Mouse (Mus musculus) heart, embryonic 10.5 days (tissue): ENCODE data around the gene Capn9. TPM values are rescaled to one million over a fixed set of nuclear protein-coding genes. Genes with fewer than 3 reads are reported as not detected.

ENCODE experiments used
- DNase-seq: peaks from one replicate; pipeline ENCODE4 v3.0.0-alpha.2; 2017; ENCODE audit warnings: low spot score
- H3K27ac ChIP-seq: fragments of 300-500 bp; sonication (generic); 2 replicates; pipeline ENCODE4 v1.5.1; 2016; ENCODE audit warnings: mild to moderate bottlenecking
- H3K27me3 ChIP-seq: fragments of 300-500 bp; sonication (generic); 2 replicates; pipeline ENCODE4 v1.6.1; 2016; ENCODE audit warnings: mild to moderate bottlenecking; ENCODE audit not compliant: poor library complexity, insufficient read depth, severe bottlenecking
- H3K36me3 ChIP-seq: fragments of 300-500 bp; sonication (generic); 2 replicates; pipeline ENCODE4 v1.6.1; 2016; ENCODE audit warnings: mild to moderate bottlenecking, moderate library complexity
- H3K4me1 ChIP-seq: fragments of 300-500 bp; sonication (generic); 2 replicates; pipeline ENCODE4 v1.6.1; 2016; ENCODE audit warnings: mild to moderate bottlenecking
- H3K4me3 ChIP-seq: fragments of 300-500 bp; sonication (generic); 2 replicates; pipeline ENCODE4 v1.5.1; 2016; ENCODE audit warnings: mild to moderate bottlenecking, moderate library complexity
- H3K9me3 ChIP-seq: fragments of 300-500 bp; sonication (generic); 2 replicates; pipeline ENCODE4 v1.6.1; 2016; ENCODE audit warnings: mild to moderate bottlenecking, moderate library complexity
- WGBS: fragments of 180-500 bp; shearing (Covaris S2); methylation state at CpG from one replicate; pipeline ENCODE4 v1.1.7; 2016; 5-methylcytosine and 5-hydroxymethylcytosine counted together
- polyA plus RNA-seq: library from polyadenylated mRNA; unstranded; fragments of >200 nt; fragmentation: Nextera tagmentation; extraction: Ambion mirVana; gene quantifications from 2 replicates; pipeline ENCODE4 v1.2.1, GENCODE M21; 2016

Gene Capn9
- polyA plus RNA-seq, 1 experiment from 2014 or later: not detected

DNA sequence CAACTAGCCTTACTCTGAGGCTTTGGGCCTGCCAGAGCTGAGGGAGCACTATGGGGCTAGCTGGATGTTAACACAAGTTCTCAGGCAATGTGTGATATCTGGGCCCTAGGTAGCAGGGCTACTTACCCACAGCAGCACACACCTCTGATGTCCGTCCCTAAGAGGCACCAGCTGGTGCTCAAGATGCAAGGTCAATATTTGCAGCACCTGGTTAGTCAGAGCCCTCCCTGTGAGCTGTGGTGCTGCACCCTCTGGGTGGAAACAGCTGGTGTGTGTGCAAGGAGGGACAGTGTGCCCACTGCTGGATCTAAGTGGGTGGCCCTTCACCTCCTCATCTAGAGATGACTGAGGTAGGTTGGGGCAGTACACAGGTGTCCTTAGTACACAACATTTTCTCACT, 840 bp downstream of the Capn9 start:
- Histone ChIP-seq H3K4me1 (peaks cover 4% of the 10 kb centered on the region; the same call in 1 of the 2 replicates), H3K4me3 (no peak overlapping the region), H3K27me3 (no peaks in the 10 kb centered on the region), H3K27ac (no peak overlapping the region), H3K9me3 (no peaks in the 10 kb centered on the region), H3K36me3 (no peaks in the 10 kb centered on the region)
- 78% methylated on average over 1 of the region's 1 CpGs for WGBS
- no peak for DNase-seq

DNA sequence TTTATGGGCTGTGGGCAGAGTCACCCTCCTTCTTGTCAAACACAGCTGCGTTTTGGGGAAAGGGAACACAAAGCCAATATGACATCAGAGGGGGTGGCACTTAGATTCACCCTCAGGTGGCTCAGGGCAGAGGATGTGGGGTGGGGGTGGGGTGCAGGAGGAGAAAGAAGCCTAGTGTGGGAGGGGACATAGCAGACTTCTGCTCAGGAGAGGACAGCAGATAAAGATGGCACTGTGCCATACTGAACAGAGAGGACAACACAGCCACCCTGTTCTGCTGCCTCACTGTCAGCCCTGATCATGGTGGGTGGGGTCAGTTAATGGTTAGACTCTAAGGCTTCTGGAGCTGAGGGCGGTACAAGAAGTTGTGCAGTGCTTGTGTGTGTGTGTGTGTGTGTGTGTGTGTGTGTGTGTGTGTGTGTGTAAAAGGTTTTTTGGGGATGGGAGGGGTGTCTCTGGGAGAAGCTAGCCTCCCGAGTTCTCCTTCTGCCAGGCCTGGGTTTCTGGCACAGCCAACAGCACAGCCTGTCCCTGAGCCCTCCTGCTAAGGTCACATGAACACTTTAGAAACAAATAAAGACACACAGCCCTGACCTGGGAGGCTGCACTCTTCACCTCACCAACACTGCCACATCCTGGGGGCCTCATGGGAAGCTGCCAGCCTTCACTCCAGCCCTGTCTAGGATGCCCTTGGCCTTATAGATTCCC, 10.0 kb downstream of the Capn9 start:
- peaks cover 13% of the 10 kb centered on the region for H3K4me1 ChIP-seq
- H3K36me3 ChIP-seq: no peaks in the 10 kb centered on the region
- H3K9me3 ChIP-seq: no peaks in the 10 kb centered on the region
- WGBS: 58% methylated on average over 3 of the region's 3 CpGs
- no peak for DNase-seq
- no peaks in the 10 kb centered on the region for H3K27me3 ChIP-seq
- H3K4me3 ChIP-seq: no peak overlapping the region
- H3K27ac ChIP-seq: peak overlapping the region; percentile 32; the same call in 1 of the 2 replicates

DNA sequence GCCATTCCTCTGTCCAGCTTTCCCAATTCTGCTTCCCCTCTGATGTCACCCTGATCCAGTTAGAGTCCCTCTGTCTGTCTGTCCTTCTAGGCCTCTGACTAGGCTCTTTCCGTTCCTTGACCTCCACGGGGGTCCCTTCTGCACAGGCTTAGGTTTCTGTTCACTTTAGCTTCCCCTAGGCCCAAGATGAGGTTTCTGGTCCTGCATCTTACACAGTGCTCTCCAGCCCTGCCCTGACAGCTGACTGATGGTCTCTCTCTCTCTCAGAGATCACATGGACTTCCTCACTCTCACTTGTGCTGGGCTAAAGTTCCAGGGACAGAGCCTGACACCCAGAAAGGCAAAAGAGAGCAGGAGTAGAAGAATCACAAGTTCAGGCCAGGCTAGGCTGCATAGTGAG, 10.6 kb downstream of the Capn9 start:
- WGBS: 84% methylated on average over 2 of the region's 2 CpGs
- H3K4me1 ChIP-seq: peaks cover 13% of the 10 kb centered on the region
- H3K4me3 ChIP-seq: no peak overlapping the region
- DNase-seq: no peak
- H3K9me3 ChIP-seq: no peaks in the 10 kb centered on the region
- H3K27ac ChIP-seq: no peak overlapping the region
- no peaks in the 10 kb centered on the region for H3K36me3 ChIP-seq
- no peaks in the 10 kb centered on the region for H3K27me3 ChIP-seq

DNA sequence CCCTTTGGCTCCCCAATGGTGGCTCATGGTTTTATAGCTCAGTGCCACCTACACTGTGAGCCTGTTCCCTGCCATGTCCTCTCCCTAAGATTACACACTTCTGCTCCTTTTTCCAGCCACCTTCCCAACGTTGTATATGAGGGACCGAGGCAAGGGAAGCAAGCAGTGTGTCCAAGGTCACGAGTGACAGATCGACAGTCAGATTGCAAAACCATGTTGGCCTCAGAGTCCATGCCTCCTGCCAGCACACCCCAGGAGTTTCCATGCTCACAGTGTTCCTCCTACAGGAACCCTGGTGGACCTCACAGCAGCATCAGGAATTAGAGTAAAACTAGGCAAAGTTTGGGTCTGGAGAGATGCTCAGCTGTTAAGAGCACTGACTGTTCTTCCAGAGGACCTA, 13.5 kb downstream of the Capn9 start:
- no peaks in the 10 kb centered on the region for H3K9me3 ChIP-seq
- no peaks in the 10 kb centered on the region for H3K36me3 ChIP-seq
- no peak overlapping the region for H3K4me3 ChIP-seq
- DNase-seq: no peak
- WGBS: 76% methylated on average over 4 of the region's 4 CpGs
- no peaks in the 10 kb centered on the region for H3K27me3 ChIP-seq
- H3K27ac ChIP-seq: no peak overlapping the region
- peaks cover 13% of the 10 kb centered on the region for H3K4me1 ChIP-seq

DNA sequence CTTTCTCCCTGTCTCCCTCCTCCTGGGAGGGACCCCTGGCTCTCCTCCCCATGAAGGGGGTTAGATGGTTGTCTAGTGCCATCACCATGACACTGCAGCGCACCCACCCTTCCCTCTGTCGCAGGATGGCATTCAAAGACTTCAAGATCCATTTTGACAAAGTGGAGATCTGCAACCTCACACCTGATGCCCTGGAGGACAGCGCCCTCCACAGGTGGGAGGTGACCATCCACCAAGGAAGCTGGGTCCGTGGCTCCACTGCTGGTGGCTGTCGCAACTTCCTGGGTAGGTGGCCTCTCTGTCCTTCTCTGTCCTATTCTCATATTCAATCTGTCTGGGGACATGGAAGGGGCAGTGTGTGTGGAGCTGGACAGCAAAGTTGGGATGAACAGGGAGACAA, 28.2 kb downstream of the Capn9 start:
- no peak overlapping the region for H3K27ac ChIP-seq
- peaks cover 16% of the 10 kb centered on the region; the same call in 1 of the 2 replicates for H3K27me3 ChIP-seq
- H3K4me1 ChIP-seq: no peaks in the 10 kb centered on the region
- DNase-seq: no peak
- no peaks in the 10 kb centered on the region for H3K9me3 ChIP-seq
- H3K4me3 ChIP-seq: no peak overlapping the region
- WGBS: 66% methylated on average over 5 of the region's 5 CpGs
- H3K36me3 ChIP-seq: no peaks in the 10 kb centered on the region

DNA sequence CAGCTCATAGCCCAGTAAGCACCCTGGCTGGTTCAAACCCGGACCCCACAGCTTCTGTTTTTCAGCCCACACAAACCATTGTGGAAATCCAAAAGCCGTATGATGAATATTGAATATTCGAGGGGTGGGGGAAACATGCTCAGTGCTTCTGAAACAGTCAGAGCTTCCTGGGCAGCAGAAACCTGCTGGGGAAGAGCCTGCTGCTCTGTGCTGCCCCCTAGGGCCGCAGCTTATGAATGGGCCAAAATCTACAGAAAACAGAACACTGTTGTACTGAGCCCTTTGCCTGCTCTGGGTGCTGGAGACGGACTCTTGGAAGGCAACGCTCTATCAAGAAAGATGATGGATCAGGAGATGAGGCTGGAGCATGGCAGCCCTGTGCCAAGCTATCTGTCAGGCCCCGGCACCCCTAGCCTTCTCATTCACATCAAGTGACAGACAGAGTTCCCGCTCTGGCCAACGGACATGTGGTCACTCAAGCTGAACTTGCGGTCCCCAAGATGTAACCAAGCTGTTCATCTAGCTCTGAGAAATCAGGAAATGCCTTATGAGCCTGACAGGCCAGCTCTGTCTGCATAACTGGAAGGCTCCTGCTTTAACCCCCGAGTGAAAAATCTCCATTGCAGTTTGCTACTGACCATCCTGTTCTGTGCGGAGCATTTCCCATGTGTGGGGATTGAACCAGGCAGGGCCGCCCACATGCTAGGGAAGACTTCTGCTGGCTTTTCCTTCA, 32.5 kb downstream of the Capn9 start:
- H3K4me1 ChIP-seq: no peaks in the 10 kb centered on the region
- H3K27me3 ChIP-seq: peaks cover 17% of the 10 kb centered on the region; the same call in 1 of the 2 replicates
- DNase-seq: no peak
- no peak overlapping the region for H3K27ac ChIP-seq
- H3K4me3 ChIP-seq: no peak overlapping the region
- WGBS: 73% methylated on average over 13 of the region's 13 CpGs
- H3K36me3 ChIP-seq: no peaks in the 10 kb centered on the region
- H3K9me3 ChIP-seq: no peaks in the 10 kb centered on the region

DNA sequence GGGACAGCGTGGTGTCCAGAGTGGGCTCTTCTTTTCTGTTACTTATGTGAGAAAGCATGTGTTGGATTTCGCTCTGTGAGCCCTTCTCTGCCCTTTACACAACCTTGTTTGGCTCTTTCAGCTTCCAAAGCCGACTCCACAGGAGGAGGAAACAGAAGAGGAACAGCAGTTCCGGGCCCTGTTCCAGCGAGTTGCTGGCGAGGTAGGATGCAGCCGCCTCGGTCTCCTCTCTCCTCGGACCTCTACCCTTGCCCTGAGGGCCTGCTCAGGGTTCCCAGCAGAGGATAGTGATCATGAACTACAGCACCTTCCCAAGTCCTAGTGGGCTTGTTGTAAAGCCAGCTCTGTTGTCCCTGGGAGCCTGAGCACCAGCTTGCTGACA, 33.1 kb downstream of the Capn9 start:
- Histone ChIP-seq H3K9me3 (no peaks in the 10 kb centered on the region), H3K4me1 (no peaks in the 10 kb centered on the region), H3K36me3 (no peaks in the 10 kb centered on the region), H3K4me3 (no peak overlapping the region), H3K27ac (no peak overlapping the region), H3K27me3 (peaks cover 17% of the 10 kb centered on the region; the same call in 1 of the 2 replicates)
- 74% methylated on average over 9 of the region's 9 CpGs for WGBS
- DNase-seq: no peak

DNA sequence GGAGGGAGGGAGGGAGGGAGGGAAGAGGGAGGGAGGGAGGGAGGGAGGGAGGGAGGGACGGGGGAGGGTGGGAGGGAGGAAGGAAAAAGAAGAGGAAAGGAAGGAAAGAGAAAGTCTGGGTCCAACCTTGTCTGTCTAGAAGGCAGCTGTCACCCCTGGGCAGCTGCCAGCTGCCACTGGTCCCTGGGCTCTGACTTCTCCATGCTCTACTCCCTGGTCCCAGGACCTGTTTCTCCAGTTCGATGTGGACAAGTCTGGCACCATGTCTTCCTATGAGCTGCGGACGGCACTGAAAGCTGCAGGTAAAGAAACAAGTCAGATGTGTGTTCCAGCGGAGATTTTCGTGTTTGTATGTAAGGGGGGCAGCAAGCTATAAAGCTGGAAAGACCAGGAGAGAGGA, 38.4 kb downstream of the Capn9 start:
- H3K27me3 ChIP-seq: peaks cover 15% of the 10 kb centered on the region
- no peak overlapping the region for H3K27ac ChIP-seq
- H3K4me3 ChIP-seq: no peak overlapping the region
- no peaks in the 10 kb centered on the region for H3K36me3 ChIP-seq
- H3K9me3 ChIP-seq: no peaks in the 10 kb centered on the region
- 0 out of 2 replicates have a peak, but pooled peaks cover 8% of the 10 kb centered on the region for H3K4me1 ChIP-seq
- WGBS: 75% methylated on average over 5 of the region's 6 CpGs
- no peak for DNase-seq

DNA sequence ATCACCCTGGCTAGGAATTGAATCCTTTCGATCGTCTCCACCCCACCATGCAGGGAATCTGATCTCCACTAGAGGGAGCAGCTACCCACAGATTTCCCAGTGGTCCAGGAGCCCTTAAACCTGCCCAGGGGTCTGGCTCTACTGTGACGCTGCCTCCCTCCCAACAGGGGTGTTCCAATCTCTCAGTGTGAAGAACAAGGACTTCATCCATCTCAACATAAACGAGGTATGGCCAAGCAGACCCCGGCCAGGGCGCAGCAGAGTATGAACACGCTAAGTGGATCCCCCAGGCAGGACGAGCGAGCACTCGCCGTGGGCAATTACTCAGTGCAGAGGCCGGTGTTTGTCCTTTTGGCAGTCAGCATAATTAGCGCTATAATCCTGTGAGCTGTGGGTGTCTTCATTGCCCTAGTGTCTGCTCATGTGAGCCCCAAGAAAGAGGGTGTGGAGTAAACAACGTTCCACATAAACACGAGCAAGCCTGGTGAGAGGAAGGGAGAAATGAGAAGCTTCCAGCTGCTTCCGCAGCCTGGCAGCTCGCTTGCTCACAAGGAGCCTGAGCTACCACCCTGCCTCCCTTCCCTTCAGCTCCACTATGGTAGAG, 41.5 kb downstream of the Capn9 start:
- DNase-seq: peak; percentile 87
- Histone ChIP-seq H3K27ac (peak overlapping the region; percentile 66; the same call in 1 of the 2 replicates), H3K4me3 (peak overlapping the region; percentile 58), H3K27me3 (peaks cover 15% of the 10 kb centered on the region), H3K4me1 (0 out of 2 replicates have a peak, but pooled peaks cover 8% of the 10 kb centered on the region), H3K36me3 (no peaks in the 10 kb centered on the region), H3K9me3 (no peaks in the 10 kb centered on the region)
- 13% methylated on average over 17 of the region's 17 CpGs for WGBS

DNA sequence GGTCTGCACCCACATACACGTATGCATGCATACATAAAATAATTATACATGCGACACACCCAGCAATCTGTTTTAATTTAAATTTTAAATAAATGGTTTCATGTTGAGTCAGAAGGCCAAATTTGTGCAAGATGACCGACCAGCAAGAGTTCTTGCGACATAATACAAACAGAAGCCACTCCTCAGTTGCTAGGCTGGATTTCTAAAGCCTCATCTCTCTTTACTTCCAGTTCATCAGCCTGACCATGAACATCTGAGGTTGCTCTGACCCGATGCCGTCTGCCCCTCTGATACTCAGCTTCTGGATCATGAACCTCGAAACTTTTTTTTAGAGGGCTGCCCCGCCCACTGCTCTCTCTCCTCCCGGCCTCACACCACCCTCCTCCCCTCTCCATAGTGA, 42.3 kb downstream of the Capn9 start:
- H3K27ac ChIP-seq: no peak overlapping the region
- 0 out of 2 replicates have a peak, but pooled peaks cover 8% of the 10 kb centered on the region for H3K4me1 ChIP-seq
- no peaks in the 10 kb centered on the region for H3K36me3 ChIP-seq
- no peaks in the 10 kb centered on the region for H3K9me3 ChIP-seq
- WGBS: 62% methylated on average over 9 of the region's 9 CpGs
- H3K27me3 ChIP-seq: peaks cover 15% of the 10 kb centered on the region
- H3K4me3 ChIP-seq: no peak overlapping the region
- DNase-seq: no peak

DNA sequence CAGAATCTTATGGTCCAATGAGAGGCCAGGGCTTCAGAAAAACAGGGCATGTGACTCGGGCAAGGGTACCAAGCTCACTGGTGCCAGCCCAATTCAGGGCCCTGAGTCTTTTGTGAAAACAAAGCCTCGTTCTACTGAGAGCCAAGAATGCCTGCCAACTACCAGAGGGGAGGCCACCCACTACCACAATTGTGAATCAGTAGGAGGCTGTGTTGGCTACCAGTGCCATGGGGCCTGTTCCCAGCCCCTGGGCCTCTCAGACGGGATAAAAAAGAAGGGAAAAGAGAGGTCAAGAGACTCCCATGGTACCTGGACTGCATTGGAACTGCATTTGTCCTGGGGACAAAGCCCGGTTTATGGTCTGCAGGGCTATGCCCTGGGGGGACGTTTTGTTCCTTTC, 45.3 kb downstream of the Capn9 start:
- 75% methylated on average over 5 of the region's 5 CpGs for WGBS
- no peak overlapping the region for H3K4me3 ChIP-seq
- H3K4me1 ChIP-seq: 0 out of 2 replicates have a peak, but pooled peaks cover 8% of the 10 kb centered on the region
- H3K27ac ChIP-seq: no peak overlapping the region
- H3K27me3 ChIP-seq: peaks cover 7% of the 10 kb centered on the region; the same call in 1 of the 2 replicates
- H3K9me3 ChIP-seq: no peaks in the 10 kb centered on the region
- no peak for DNase-seq
- no peaks in the 10 kb centered on the region for H3K36me3 ChIP-seq

DNA sequence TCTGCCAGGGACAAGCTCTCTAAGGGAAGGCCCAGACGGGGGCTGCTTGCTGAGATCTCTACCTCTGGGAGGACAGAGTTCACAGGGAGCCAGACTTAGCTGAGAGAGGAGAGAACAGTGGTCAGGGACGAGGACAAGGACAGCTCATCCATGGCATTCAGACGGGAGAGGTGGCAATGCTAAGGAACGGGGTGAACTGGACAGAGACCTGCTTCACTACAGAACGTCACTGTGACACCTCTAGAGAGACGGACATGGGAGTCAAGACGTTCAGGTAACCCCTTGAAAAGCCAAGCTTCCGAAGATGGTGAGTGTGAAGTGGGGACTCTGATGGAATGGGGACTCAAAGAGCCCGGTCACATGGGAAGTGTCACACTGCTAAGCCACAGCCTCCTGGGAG, 50.3 kb downstream of the Capn9 start:
- WGBS: 80% methylated on average over 9 of the region's 9 CpGs

DNA sequence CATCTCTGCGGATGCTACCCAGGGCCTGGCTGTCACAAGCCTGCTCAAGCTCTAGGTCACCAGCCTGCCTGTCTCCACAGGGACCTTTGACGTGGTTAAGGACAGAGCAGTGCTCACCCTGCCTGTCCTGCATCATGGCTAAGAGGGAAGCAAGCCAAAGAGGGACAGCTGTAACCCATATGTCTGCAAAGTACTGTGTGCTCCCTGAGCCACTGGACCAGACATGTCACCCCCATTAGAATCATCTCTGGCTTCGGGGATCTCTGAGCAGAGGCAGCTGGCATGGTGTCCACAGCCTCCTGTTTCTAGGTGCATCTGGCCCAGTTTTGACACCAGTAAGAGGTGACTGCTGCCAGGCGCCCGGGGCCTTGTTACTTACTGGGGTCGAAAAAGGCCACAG, 54.6 kb downstream of the Capn9 start:
- H3K36me3 ChIP-seq: peaks cover 15% of the 10 kb centered on the region; the same call in 1 of the 2 replicates
- WGBS: 82% methylated on average over 6 of the region's 6 CpGs
- H3K27me3 ChIP-seq: no peaks in the 10 kb centered on the region
- H3K4me1 ChIP-seq: peaks cover 28% of the 10 kb centered on the region
- H3K27ac ChIP-seq: no peak overlapping the region
- no peaks in the 10 kb centered on the region for H3K9me3 ChIP-seq
- no peak overlapping the region for H3K4me3 ChIP-seq
- no peak for DNase-seq

More for the DNA sequence above, 50.3 kb downstream of the Capn9 start:
- Histone ChIP-seq H3K27ac (no peak overlapping the region), H3K4me3 (no peak overlapping the region), H3K4me1 (peaks cover 5% of the 10 kb centered on the region), H3K36me3 (no peaks in the 10 kb centered on the region), H3K27me3 (no peaks in the 10 kb centered on the region), H3K9me3 (no peaks in the 10 kb centered on the region)
- no peak for DNase-seq
